Comparison of ENCODE assay signal across 8 mouse cellular contexts in the genomic region with DNA sequence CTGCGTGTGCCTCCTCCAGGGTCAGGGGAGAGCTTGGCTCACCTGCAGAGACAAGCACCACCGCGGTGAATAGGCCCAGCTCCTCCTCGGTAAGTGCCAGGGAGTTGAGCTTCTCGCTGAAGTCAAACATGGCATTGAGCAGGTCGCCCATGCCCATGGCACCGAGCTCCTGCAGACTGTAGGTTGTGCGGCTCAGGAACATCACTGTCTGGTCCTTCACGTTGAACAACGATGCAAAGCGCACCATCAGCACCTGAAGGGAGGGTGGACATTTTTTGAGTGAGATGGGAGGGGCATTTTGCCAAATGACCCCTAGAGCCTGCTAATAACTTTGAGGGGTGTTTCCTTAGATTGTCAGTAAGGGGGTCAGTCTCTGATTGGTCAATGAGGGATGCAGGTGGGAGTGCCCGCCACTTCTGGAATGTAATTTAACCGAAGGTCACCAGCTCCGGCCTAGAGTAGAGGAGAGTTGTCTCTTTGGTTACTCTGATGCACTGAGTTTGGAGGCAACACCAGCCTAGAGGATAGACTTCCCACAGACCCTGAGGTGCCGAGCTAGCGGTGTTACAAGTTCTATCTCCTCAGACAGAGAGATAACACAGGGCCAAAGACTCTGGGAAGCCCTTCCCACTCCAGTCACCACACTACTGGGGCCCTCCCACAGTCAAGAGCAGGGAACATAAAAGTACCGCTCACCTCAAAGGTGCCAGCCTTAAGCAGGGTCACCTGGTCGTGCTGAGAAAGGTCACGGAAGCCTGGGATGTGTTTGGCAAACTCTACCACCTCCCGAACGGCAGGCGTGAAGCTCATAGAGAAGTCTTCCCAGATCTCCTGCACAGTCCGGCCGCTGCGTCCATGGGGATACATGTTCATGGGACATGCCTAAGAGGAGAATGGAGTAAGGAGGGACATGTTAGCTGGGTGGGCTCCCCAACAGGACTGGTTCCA. TPM values are rescaled to one million over a fixed set of nuclear protein-coding genes. Genes with fewer than 3 reads are reported as not detected.
DNase-seq lines count a peak whose midpoint lies in the region; ATAC-seq lines count a peak whose summit lies in the region.

No protein-coding gene starts in this region.

- no peak overlapping the region for H3K9ac ChIP-seq in limb, embryonic 15.5 days
- 0 out of 2 replicates have a peak overlapping the region, but pooled peaks have one; percentile 72 for H3K9ac ChIP-seq in heart, embryonic 16.5 days (ENCODE audit: low read length)
- 0 out of 2 replicates have a peak overlapping the region, but pooled peaks have one; percentile 11 for H3K9ac ChIP-seq in neural tube, embryonic 14.5 days (replicated peaks; ENCODE audit: low read depth, low read length)

- H3K27ac ChIP-seq in limb, embryonic 15.5 days: peak overlapping the region; percentile 70; the same call in 1 of the 2 replicates
- H3K27ac ChIP-seq in limb, embryonic 10.5 days: no peak overlapping the region
- H3K27ac ChIP-seq in heart, embryonic 16.5 days (ENCODE audit: low read length): peak overlapping the region; percentile 94
- H3K27ac ChIP-seq in neural tube, embryonic 14.5 days (ENCODE audit: low read depth, low read length): 0 out of 2 replicates have a peak overlapping the region, but pooled peaks have one; percentile 64

- WGBS in limb, embryonic 15.5 days: 88% methylated on average over 25 of the region's 25 CpGs
- WGBS in limb, embryonic 10.5 days: 88% methylated on average over 25 of the region's 25 CpGs
- 68% methylated on average over 25 of the region's 25 CpGs for WGBS in heart, embryonic 16.5 days
- WGBS in neural tube, embryonic 14.5 days: 91% methylated on average over 25 of the region's 25 CpGs

- H3K27me3 ChIP-seq in limb, embryonic 15.5 days: no peaks in the 10 kb centered on the region
- H3K27me3 ChIP-seq in limb, embryonic 10.5 days (ENCODE audit: low read depth, poor library complexity, severe bottlenecking): no peaks in the 10 kb centered on the region
- no peaks in the 10 kb centered on the region for H3K27me3 ChIP-seq in heart, embryonic 16.5 days (ENCODE audit: control insufficient read depth, insufficient read depth, low read length)
- no peaks in the 10 kb centered on the region for H3K27me3 ChIP-seq in neural tube, embryonic 14.5 days (ENCODE audit: control insufficient read depth, insufficient read depth, low read length)

- peaks cover 44% of the 10 kb centered on the region for H3K36me3 ChIP-seq in limb, embryonic 15.5 days
- H3K36me3 ChIP-seq in limb, embryonic 10.5 days: peaks cover 42% of the 10 kb centered on the region
- peaks cover 24% of the 10 kb centered on the region for H3K36me3 ChIP-seq in heart, embryonic 16.5 days (ENCODE audit: control insufficient read depth, insufficient read depth)
- H3K36me3 ChIP-seq in neural tube, embryonic 14.5 days (ENCODE audit: control insufficient read depth, insufficient read depth, low read length): peaks cover 30% of the 10 kb centered on the region

- DNase-seq in cerebellum, adult 11-12 months: peak; percentile 58
- no peak for DNase-seq in cerebellum, adult 11 months
- no peak for DNase-seq in limb, embryonic 10.5 days (ENCODE audit: low spot score)
- no peak for DNase-seq in adrenal gland, adult 2 months
- no peak for DNase-seq in natural killer cell, adult 2 months (ENCODE audit: low spot score in 2 of 2)

- H3K4me2 ChIP-seq in limb, embryonic 15.5 days: 0 out of 2 replicates have a peak overlapping the region, but pooled peaks have one; percentile 27
- peak overlapping the region; percentile 52; the same call in 1 of the 2 replicates for H3K4me2 ChIP-seq in heart, embryonic 16.5 days (ENCODE audit: low read depth, low read length)
- 0 out of 2 replicates have a peak overlapping the region, but pooled peaks have one; percentile 26 for H3K4me2 ChIP-seq in neural tube, embryonic 14.5 days (ENCODE audit: low read depth, low read length)

- no peak for ATAC-seq in limb, embryonic 15.5 days (ENCODE audit: insufficient number of reproducible peaks, low FRiP score, low TSS enrichment, low read depth)
- ATAC-seq in heart, embryonic 16.5 days (replicated peaks; ENCODE audit: extremely low read depth, insufficient read depth, low FRiP score): no peak
- no peak for ATAC-seq in neural tube, embryonic 14.5 days (ENCODE audit: low read depth)

- peaks cover 64% of the 10 kb centered on the region for H3K4me1 ChIP-seq in limb, embryonic 15.5 days
- peaks cover 64% of the 10 kb centered on the region for H3K4me1 ChIP-seq in limb, embryonic 10.5 days
- H3K4me1 ChIP-seq in heart, embryonic 16.5 days (ENCODE audit: control insufficient read depth, insufficient read depth, low read length): peaks cover 93% of the 10 kb centered on the region
- peaks cover 51% of the 10 kb centered on the region for H3K4me1 ChIP-seq in neural tube, embryonic 14.5 days (ENCODE audit: control insufficient read depth, insufficient read depth, low read length)

- H3K4me3 ChIP-seq in limb, embryonic 15.5 days: no peak overlapping the region
- no peak overlapping the region for H3K4me3 ChIP-seq in limb, embryonic 10.5 days
- no peak overlapping the region for H3K4me3 ChIP-seq in heart, embryonic 16.5 days (ENCODE audit: low read length)
- no peak overlapping the region for H3K4me3 ChIP-seq in neural tube, embryonic 14.5 days (ENCODE audit: low read depth, low read length)

- no peaks in the 10 kb centered on the region for H3K9me3 ChIP-seq in limb, embryonic 15.5 days
- H3K9me3 ChIP-seq in limb, embryonic 10.5 days (replicated peaks): no peaks in the 10 kb centered on the region
- no peaks in the 10 kb centered on the region for H3K9me3 ChIP-seq in heart, embryonic 16.5 days (replicated peaks; ENCODE audit: control insufficient read depth, low read length)
- H3K9me3 ChIP-seq in neural tube, embryonic 14.5 days (ENCODE audit: control insufficient read depth, low read length): no peaks in the 10 kb centered on the region

RNA-seq across cellular contexts. Expression of a gene that starts 5.9 kb away (rescaled TPM):
- polyA plus RNA-seq in limb, embryonic 15.5 days (2015; fragmentation: Nextera tagmentation; extraction: Ambion mirVana): 1.2 TPM in 2 replicates
- 1.2 and 1.5 TPM in 2 replicates for polyA plus RNA-seq in limb, embryonic 10.5 days (2016; fragmentation: Nextera tagmentation; extraction: Ambion mirVana)
- polyA plus RNA-seq in heart, embryonic 16.5 days (2015; fragmentation: Nextera tagmentation; extraction: Ambion mirVana): 7.0 and 8.2 TPM in 2 replicates
- polyA plus RNA-seq in neural tube, embryonic 14.5 days (2014; fragmentation: Nextera tagmentation; extraction: Ambion mirVana): 3.8 and 3.9 TPM in 2 replicates
- total RNA-seq in adrenal gland, adult 2 months (2021): 100 to 1,000 TPM; 135 to 155 TPM
- 404 and 577 TPM in 2 replicates for polyA plus RNA-seq in adrenal gland, adult 2 months (2012; rRNA removed)

RNA-seq across cellular contexts. Expression of a gene that starts 26.0 kb away (rescaled TPM):
- polyA plus RNA-seq in limb, embryonic 15.5 days (2015; fragmentation: Nextera tagmentation; extraction: Ambion mirVana): 22.9 and 25.8 TPM in 2 replicates
- polyA plus RNA-seq in limb, embryonic 10.5 days (2016; fragmentation: Nextera tagmentation; extraction: Ambion mirVana): 22.8 and 25.0 TPM in 2 replicates
- 15.2 and 15.5 TPM in 2 replicates for polyA plus RNA-seq in heart, embryonic 16.5 days (2015; fragmentation: Nextera tagmentation; extraction: Ambion mirVana)
- polyA plus RNA-seq in neural tube, embryonic 14.5 days (2014; fragmentation: Nextera tagmentation; extraction: Ambion mirVana): 24.2 and 26.9 TPM in 2 replicates
- 10 to 100 TPM; 80.9 to 98.0 TPM for total RNA-seq in adrenal gland, adult 2 months (2021)
- 63.2 and 65.0 TPM in 2 replicates for polyA plus RNA-seq in adrenal gland, adult 2 months (2012; rRNA removed)

RNA-seq across cellular contexts. Expression of a gene that starts 28.8 kb away (rescaled TPM):
- polyA plus RNA-seq in limb, embryonic 15.5 days (2015; fragmentation: Nextera tagmentation; extraction: Ambion mirVana): 38.4 and 39.6 TPM in 2 replicates
- polyA plus RNA-seq in limb, embryonic 10.5 days (2016; fragmentation: Nextera tagmentation; extraction: Ambion mirVana): 6.3 and 11.6 TPM in 2 replicates
- 37.5 and 40.2 TPM in 2 replicates for polyA plus RNA-seq in heart, embryonic 16.5 days (2015; fragmentation: Nextera tagmentation; extraction: Ambion mirVana)
- polyA plus RNA-seq in neural tube, embryonic 14.5 days (2014; fragmentation: Nextera tagmentation; extraction: Ambion mirVana): 148 and 186 TPM in 2 replicates
- total RNA-seq in adrenal gland, adult 2 months (2021): 10 to 100 TPM; 84.6 to 86.1 TPM
- 105 and 132 TPM in 2 replicates for polyA plus RNA-seq in adrenal gland, adult 2 months (2012; rRNA removed)

RNA-seq across cellular contexts. Expression of a gene that starts 35.4 kb away (rescaled TPM):
- polyA plus RNA-seq in limb, embryonic 15.5 days (2015; fragmentation: Nextera tagmentation; extraction: Ambion mirVana): 30.0 and 32.5 TPM in 2 replicates
- 46.7 and 51.9 TPM in 2 replicates for polyA plus RNA-seq in limb, embryonic 10.5 days (2016; fragmentation: Nextera tagmentation; extraction: Ambion mirVana)
- 23.4 and 24.0 TPM in 2 replicates for polyA plus RNA-seq in heart, embryonic 16.5 days (2015; fragmentation: Nextera tagmentation; extraction: Ambion mirVana)
- 47.9 and 54.1 TPM in 2 replicates for polyA plus RNA-seq in neural tube, embryonic 14.5 days (2014; fragmentation: Nextera tagmentation; extraction: Ambion mirVana)
- total RNA-seq in adrenal gland, adult 2 months (2021): 10 to 100 TPM; 30.0 to 32.3 TPM
- 27.9 and 30.2 TPM in 2 replicates for polyA plus RNA-seq in adrenal gland, adult 2 months (2012; rRNA removed)

RNA-seq across cellular contexts. Expression of a gene that starts 40.0 kb away (rescaled TPM):
- polyA plus RNA-seq in limb, embryonic 15.5 days (2015; fragmentation: Nextera tagmentation; extraction: Ambion mirVana): 47.6 and 48.3 TPM in 2 replicates
- 77.3 and 82.6 TPM in 2 replicates for polyA plus RNA-seq in limb, embryonic 10.5 days (2016; fragmentation: Nextera tagmentation; extraction: Ambion mirVana)
- 36.8 and 40.3 TPM in 2 replicates for polyA plus RNA-seq in heart, embryonic 16.5 days (2015; fragmentation: Nextera tagmentation; extraction: Ambion mirVana)
- 52.3 and 59.4 TPM in 2 replicates for polyA plus RNA-seq in neural tube, embryonic 14.5 days (2014; fragmentation: Nextera tagmentation; extraction: Ambion mirVana)
- total RNA-seq in adrenal gland, adult 2 months (2021): 10 to 100 TPM; 45.3 to 55.1 TPM
- 74.3 and 99.6 TPM in 2 replicates for polyA plus RNA-seq in adrenal gland, adult 2 months (2012; rRNA removed)

Comparison
In these comparisons a context has a peak if more than half of its experiments do, and no peak if none do; other contexts are left out.
1. RNA of a gene that starts 5.9 kb away (polyA plus RNA-seq): 404 to 577 TPM in adrenal gland, adult 2 months; 7.0 to 8.2 TPM in heart, embryonic 16.5 days, 3.8 to 3.9 TPM in neural tube, embryonic 14.5 days, 1.2 to 1.5 TPM in limb, embryonic 10.5 days and 1.2 TPM in limb, embryonic 15.5 days; every median in the first group is over 10 times any median in the second.
2. Peak in every context shown above with its lines, with median percentiles within 50 percentile points of each other: H3K4me2 ChIP-seq.